Mouse (Mus musculus): ENCODE measurements at regions not wholly inside any gene's neighbourhood (a gene's known extent, or its start where the extent isn't known, plus 50 kb on each side); places are given as distances from the start of the nearest gene placed in this dataset.
"Not testable (repeated sequence)": the region's sequence is repeated elsewhere in the genome, so short reads cannot be mapped to it uniquely, and the experiment has no call there.

- no peak for DNase-seq (ENCODE audit: low read depth, low spot score)
Measured at GRCm38 (mm10) chr2:179096861-179097260, 345.4 kb upstream of the Cdh4 start.

DNA sequence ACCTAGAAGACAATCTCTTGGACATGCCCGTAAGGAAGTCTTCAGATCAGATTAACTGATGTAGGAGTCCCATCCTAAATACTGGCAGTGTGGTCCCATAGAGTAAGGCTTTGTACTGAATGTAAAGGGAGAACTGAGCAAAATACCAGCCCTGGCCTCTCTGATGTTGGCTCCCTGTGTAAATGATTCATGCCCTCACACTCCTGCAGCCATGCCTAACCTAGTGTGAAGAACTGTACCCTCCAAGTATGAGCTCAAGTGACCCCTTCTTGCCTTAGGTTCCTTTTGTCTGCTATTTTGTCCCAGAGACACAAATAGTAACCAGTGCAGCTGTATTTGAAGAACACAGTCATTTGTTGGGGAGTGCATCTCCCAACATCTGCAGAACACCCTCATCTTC is 342.4 kb upstream of the Cdh4 start:
- DNase-seq (ENCODE audit: low read depth, low spot score), result no peak

DNA sequence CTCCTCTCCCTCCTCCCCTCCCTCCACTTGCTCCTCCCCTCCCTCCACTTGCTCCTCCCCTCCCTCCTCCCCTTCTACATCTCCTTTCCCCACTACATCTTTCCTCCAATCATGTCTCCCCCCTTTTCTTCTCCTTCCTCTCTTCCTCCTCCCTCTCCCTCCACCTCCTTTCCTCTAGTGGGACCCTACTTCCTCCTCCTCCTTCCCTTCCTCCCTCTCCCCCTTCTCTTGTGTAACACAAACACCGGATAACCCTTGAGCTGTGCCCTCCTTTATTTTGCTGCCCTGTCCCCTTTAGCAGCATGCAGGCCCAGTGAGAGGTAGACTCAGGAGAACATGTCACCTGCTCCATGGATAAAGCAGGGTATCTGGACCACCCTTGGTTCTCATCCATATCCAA is 339.1 kb upstream of the Cdh4 start:
- DNase-seq (ENCODE audit: low read depth, low spot score), result no peak

DNA sequence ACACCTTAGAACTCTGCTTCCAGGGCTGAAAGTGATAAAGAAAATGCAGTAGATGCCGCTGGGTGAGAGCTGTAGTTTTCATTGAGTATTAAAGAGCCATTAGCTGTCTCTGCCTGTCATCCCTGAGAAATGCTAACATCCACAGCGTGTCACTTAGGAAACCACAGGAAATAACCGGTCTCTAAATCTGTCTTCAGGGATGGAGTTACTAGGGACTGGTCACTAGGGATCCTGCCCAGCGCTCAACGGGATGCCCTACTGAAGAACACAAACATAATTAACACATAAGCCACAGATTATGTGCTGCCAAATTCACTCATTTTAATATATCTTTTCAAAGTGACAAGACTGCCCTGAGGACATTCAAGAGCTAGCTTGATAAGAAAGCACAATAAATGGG is 329.3 kb upstream of the Cdh4 start:
- DNase-seq (ENCODE audit: low read depth, low spot score), result no peak

DNA sequence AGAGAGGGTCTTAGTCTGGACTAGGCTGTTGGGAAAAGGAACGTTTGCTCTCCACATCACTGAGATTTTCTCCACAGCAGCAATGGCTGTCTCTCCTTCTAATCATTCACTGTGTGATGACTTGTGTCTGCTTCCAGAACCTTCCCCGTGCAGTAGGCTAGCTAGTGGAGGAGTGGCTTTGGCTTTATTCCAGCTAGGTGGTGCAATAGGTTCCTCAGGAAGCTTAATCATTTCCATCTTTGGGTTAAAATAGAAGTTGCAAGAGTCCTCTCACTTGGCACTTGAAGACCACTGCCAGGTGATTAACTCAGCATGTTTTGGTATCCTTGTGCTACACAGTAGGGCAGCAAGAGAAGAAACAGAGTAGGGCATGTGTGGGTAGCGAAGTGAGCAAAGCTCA is 314.2 kb upstream of the Cdh4 start:
- DNase-seq (ENCODE audit: low read depth, low spot score), result no peak

GRCm38 (mm10) chr2:179128432-179128831 is 313.8 kb upstream of the Cdh4 start:
- no peak for DNase-seq (ENCODE audit: low read depth, low spot score)

- no peak for DNase-seq (ENCODE audit: low read depth, low spot score)
Measured at GRCm38 (mm10) chr2:179131004-179131403, 311.2 kb upstream of the Cdh4 start.

DNA sequence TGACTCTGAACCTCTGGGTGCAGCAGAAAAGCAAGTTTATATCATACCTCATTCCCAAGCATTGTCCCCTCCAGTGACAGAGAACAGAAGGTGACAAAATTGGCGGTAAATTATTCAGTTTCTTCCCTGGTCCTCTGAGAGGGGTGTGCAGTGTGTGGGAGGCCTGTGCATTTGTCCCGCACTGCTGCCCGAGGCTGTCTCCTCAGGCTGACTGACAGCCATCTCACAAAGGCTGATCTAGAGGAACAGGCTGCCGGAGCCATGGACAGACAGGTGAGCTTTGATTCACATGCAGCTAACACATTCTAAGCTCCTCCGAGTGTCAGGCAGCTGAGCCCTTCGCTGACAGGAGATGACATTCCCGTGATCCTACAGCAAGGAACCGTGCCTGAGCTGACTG is 299.9 kb upstream of the Cdh4 start:
- no peak for DNase-seq (ENCODE audit: low read depth, low spot score)

DNA sequence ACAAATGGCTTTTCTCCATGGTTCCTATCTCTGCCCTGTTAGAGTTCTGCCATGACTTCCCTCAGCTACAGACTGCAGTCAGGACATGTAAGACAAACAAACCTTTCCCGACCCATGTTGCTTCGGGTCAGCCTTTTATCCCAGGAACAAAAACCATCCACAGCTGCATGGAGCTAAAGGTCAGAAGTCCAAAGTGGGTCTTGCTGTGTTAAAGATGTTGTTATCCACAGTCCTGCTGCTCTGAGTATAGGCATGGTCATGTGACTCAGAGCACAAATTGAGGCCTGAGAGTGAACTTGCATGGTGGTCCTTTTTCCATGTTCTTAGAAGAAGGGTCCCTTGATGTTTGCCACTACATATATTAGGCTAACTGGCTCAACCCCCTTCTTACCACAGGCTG is 296.5 kb upstream of the Cdh4 start:
- no peak for DNase-seq (ENCODE audit: low read depth, low spot score)

DNA sequence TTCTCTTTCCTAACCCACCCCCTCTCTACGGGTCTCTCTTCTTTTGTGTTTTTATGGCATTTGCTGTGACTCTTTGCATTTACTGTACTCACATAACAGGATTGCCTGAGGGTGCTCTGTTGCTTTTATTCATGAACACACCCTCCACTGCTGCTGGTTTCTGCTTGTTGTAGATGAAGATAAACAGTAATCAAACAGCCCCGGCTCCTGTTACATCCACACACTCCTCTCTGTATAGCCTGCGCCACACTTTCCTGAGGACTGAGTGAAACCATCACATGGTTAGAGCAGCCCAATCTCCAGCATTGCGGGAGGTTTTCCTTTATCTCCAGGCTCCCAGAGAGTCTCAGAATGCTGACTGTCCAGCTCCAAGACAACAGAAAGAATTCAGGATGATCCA is 296.0 kb upstream of the Cdh4 start:
- DNase-seq (ENCODE audit: low read depth, low spot score), result no peak

- DNase-seq (ENCODE audit: low read depth, low spot score), result no peak
Measured at GRCm38 (mm10) chr2:179148194-179148593, 294.0 kb upstream of the Cdh4 start.

GRCm38 (mm10) chr2:179148667-179149066 is 293.6 kb upstream of the Cdh4 start:
- DNase-seq (ENCODE audit: low read depth, low spot score), result no peak

GRCm38 (mm10) chr2:179158881-179159280 is 283.4 kb upstream of the Cdh4 start:
- DNase-seq (ENCODE audit: low read depth, low spot score), result no peak

- DNase-seq (ENCODE audit: low read depth, low spot score), result no peak
Measured at GRCm38 (mm10) chr2:179163116-179163515, 279.1 kb upstream of the Cdh4 start.

- DNase-seq (ENCODE audit: low read depth, low spot score), result no peak
Measured at GRCm38 (mm10) chr2:179170157-179170556, 272.1 kb upstream of the Cdh4 start.

- DNase-seq (ENCODE audit: low read depth, low spot score), result no peak
Measured at GRCm38 (mm10) chr2:179170608-179171007, 271.6 kb upstream of the Cdh4 start.

- DNase-seq (ENCODE audit: low read depth, low spot score), result not testable (repeated sequence)
Measured at GRCm38 (mm10) chr2:179176835-179177530, 265.2 kb upstream of the Cdh4 start.

DNA sequence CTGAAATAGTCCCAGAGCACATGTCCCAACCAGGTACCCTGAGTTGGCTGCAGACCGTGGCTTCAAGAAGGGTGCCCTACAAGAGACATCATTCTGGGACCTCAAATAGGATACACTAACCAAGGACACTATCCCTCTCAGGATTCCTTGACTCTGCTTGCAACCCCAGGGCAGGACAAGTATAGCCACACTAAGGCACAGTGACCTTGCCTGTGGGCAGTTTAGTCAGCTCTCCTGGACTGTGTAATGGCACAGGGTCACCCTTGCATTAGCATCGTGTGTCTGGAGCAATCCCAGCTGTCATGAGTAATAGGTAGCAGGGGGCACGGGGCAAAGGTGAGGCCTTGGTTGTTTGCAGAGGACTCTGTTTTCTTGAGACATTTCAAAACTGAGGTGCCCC is 260.9 kb upstream of the Cdh4 start:
- DNase-seq (ENCODE audit: low read depth, low spot score), result no peak

DNA sequence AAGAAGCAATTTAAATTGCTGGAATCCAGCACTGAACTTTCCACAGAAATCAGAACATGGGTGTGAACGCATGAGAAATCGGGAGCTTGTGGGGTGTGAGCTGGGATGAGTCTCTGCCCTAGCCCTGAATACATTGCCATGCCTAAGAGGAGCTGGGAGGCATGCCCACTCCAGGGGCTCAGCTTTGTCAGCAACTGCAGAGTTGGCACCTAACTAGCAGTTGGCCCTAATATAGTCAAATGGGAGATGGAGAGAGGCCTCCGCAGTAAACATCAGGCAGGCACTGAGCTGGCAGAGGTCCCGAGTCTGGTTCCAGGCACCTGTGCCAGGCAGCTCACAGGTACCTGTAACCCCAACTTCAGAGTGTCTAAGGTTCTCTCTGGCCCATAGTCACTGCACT is 260.1 kb upstream of the Cdh4 start:
- DNase-seq (ENCODE audit: low read depth, low spot score), result no peak

DNA sequence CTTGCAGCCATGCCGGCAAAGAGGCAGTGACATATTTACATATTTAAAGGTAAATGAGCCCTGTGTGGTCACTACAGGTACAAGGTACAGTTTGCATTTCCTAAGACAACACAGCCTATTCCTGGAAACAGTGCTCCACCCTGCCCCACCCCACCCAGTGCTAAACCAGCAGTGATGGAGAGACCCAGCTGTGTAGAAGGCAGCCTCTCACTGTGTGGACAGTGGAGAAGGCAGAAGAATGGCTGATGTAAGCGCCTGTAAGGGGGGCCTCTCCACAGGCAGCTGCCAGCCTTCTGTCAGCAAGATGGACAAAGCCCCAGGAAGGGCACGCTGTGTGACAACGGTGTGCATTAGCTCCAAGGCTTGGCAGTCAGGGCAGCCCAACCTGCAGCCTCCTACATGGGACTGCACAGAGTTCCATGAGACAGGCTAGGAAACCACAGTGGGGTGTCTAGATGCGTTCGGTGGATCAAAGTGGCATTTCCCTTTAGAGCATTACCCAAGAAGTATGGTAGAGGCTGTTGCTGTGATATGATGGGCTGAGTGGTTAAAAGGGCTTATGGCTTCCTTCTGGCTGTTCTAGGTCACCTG is 249.2 kb upstream of the Cdh4 start:
- DNase-seq (ENCODE audit: low read depth, low spot score), result no peak

GRCm38 (mm10) chr2:179193507-179194160 is 248.6 kb upstream of the Cdh4 start:
- DNase-seq (ENCODE audit: low read depth, low spot score), result peak; percentile 16

DNA sequence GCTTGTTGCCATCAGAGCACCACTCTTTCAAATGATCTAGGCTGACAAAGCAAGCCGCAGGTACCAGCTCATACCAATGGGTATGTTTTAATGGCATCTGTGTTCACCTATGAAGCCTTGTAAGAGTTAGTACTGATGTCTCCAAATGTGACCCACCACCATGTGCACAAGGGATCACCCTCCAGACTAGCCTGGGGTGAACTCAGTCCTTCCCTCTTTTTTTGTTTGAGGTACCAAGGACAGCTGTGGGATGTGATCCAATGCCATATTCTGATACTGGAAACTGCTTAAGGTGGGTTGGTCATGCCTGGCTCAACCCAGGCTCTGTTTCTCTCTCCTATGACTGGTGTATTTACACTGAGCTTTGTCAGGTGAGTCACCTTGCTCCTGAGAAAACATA is 244.8 kb upstream of the Cdh4 start:
- DNase-seq (ENCODE audit: low read depth, low spot score), result no peak

DNA sequence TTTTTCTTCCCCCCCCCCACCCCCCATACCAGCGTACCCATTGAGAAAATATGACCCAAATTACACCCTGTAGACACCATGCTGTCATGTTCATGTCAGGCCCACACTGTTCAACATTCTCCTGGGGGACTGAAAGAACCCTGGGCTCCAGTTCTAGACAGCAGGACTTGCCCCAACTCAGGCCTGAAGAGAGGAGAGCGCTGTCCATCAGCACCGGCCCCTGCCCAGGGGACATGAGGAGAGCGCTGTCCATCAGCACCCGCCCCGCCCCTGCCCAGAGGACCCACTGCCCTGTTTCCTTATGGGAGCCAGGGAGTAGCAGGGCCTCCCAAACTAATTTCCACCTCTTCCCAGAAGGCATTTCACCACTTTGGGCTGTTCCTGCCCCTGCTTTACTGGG is 241.7 kb upstream of the Cdh4 start:
- DNase-seq (ENCODE audit: low read depth, low spot score), result no peak
